Mouse (Mus musculus) retina, postnatal 7 days (tissue): Measurements from ENCODE around the gene Wiz.

Source experiments
- DNase-seq: peaks from one replicate; pipeline ENCODE4 v3.0.0-alpha.2; 2012; ENCODE audit warnings: low read depth, low spot score

Gene Wiz

GRCm38 (mm10) chr17:32378786-32379185, 10.5 kb downstream of the Wiz start:
- no peak for DNase-seq

- no peak for DNase-seq
These were observed 12.1 kb downstream of the Wiz start for GRCm38 (mm10) chr17:32377137-32377536.

- no peak for DNase-seq
These were observed 12.8 kb downstream of the Wiz start for GRCm38 (mm10) chr17:32376475-32376874.

- no peak for DNase-seq
These were observed 20.2 kb downstream of the Wiz start for GRCm38 (mm10) chr17:32368991-32369578.

- DNase-seq, result no peak
These were observed 21.5 kb downstream of the Wiz start for GRCm38 (mm10) chr17:32367706-32368105.

- no peak for DNase-seq
These were observed 23.9 kb downstream of the Wiz start for GRCm38 (mm10) chr17:32365296-32365695.

GRCm38 (mm10) chr17:32364850-32365249, 24.4 kb downstream of the Wiz start:
- DNase-seq, result no peak

GRCm38 (mm10) chr17:32364331-32364730, 24.9 kb downstream of the Wiz start:
- peak; percentile 81 for DNase-seq

- DNase-seq, result no peak
These were observed 25.4 kb downstream of the Wiz start for GRCm38 (mm10) chr17:32363821-32364301.

- DNase-seq, result no peak
These were observed 26.6 kb downstream of the Wiz start for GRCm38 (mm10) chr17:32362686-32363085.

- DNase-seq, result no peak
These were observed 29.3 kb downstream of the Wiz start for GRCm38 (mm10) chr17:32359928-32360327.

GRCm38 (mm10) chr17:32358943-32359340, 30.3 kb downstream of the Wiz start:
- no peak for DNase-seq

- no peak for DNase-seq
These were observed 30.9 kb downstream of the Wiz start for GRCm38 (mm10) chr17:32358192-32358942.

- no peak for DNase-seq
These were observed 32.2 kb downstream of the Wiz start for GRCm38 (mm10) chr17:32356766-32357760.

GRCm38 (mm10) chr17:32356281-32356680, 33.0 kb downstream of the Wiz start:
- no peak for DNase-seq

GRCm38 (mm10) chr17:32355031-32355430, 34.2 kb downstream of the Wiz start:
- no peak for DNase-seq

- DNase-seq, result no peak
These were observed 35.0 kb downstream of the Wiz start for GRCm38 (mm10) chr17:32354211-32354610.

- DNase-seq, result no peak
These were observed 35.5 kb downstream of the Wiz start for GRCm38 (mm10) chr17:32353696-32354095.

- DNase-seq, result no peak
These were observed 37.5 kb downstream of the Wiz start for GRCm38 (mm10) chr17:32351726-32352125.

- DNase-seq, result no peak
These were observed 38.0 kb downstream of the Wiz start for GRCm38 (mm10) chr17:32351269-32351668.

GRCm38 (mm10) chr17:32350382-32350983, 38.8 kb downstream of the Wiz start, which contains the start of gene Akap8l:
Gene Akap8l, minus strand, starts transcription at chr17:32350607.
- DNase-seq, result peak; percentile 96
